Mouse (Mus musculus) right cerebral cortex, postnatal 4 days (tissue): ENCODE results near the gene Ifitm1.

Source experiments
- DNase-seq: peaks from one replicate; pipeline ENCODE4 v3.0.0-alpha.2; 2022

Ifitm1 gene

DNA sequence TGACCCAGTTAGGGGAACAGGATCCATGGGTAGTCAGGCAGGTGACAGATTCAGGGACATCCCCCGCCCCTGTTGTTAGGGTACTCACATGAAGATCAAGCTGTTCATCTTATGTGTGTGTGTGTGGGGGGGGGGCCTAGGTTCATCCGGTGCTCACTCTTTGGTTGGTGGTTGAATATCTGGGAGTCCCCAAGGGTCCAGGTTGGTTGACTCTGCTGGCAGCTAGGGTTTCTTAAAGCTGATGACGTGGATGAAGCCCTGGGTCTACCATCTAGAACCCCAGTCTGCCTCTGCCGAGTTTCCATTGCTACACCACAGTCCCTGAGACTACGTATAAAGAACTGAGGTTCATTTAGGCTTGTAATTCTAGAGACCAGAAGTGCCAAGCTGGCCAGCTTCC lies 52.0 kb downstream of the Ifitm1 start:
- no peak for DNase-seq
